Mouse (Mus musculus): ENCODE results near the gene Lat2.

GRCm38 (mm10) chr5:134644643-134645118 lies 29.9 kb upstream of the Lat2 start:
- TF ChIP-seq POLR2A (IDR thresholded peaks at IDR 0.05; ENCODE audit: low read depth, low read length) (no peak), CTCF (conservative IDR thresholded peaks at IDR 0.05; ENCODE audit: insufficient read depth, insufficient read length, low read depth, low read length) (no peak)
